Mouse (Mus musculus) splenic B cell, adult 2 months (primary cell): ENCODE measurements around the gene Pde5a.

Experiments
- DNase-seq: peaks from one replicate; pipeline ENCODE4 v3.0.0-alpha.2; 2011; ENCODE audit warnings: low read depth, low spot score
- H3K27me3 ChIP-seq: 2 replicates; pipeline ENCODE4 v1.6.1; 2012; ENCODE audit warnings: mild to moderate bottlenecking, low read length, moderate library complexity, mixed read lengths; ENCODE audit not compliant: control insufficient read depth, poor library complexity, insufficient read depth, severe bottlenecking
- H3K36me3 ChIP-seq: 2 replicates; pipeline ENCODE4 v1.6.1; 2012; ENCODE audit warnings: mild to moderate bottlenecking, low read length, moderate library complexity, mixed read lengths; ENCODE audit not compliant: control insufficient read depth, poor library complexity, insufficient read depth, severe bottlenecking

The Pde5a gene

GRCm38 (mm10) chr3:122903746-122904433 is 175.1 kb downstream of the Pde5a start:
- peak; percentile 59 for DNase-seq
- Histone ChIP-seq H3K36me3 (no peaks in the 10 kb centered on the region), H3K27me3 (no peaks in the 10 kb centered on the region)

DNA sequence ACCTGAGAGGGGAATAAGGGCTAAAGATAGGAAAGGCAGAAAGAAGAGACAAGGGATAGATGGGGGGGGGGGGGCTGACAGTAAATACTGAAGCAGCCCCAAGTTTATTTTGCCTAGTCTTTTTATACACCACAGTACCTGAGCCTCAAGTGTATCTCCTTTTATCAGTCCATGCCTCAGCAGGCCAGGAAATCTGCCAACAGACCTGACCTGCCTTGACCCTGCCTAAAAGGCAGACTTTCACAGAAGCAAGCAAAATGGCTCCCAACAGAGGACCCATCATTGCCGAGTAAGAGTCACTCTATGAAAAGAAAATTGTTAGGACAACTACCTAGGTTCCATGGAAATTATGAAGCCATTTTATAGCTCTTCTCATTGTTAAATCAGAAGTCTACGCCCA is 179.1 kb downstream of the Pde5a start:
- H3K27me3 ChIP-seq: no peaks in the 10 kb centered on the region
- no peaks in the 10 kb centered on the region for H3K36me3 ChIP-seq
- no peak for DNase-seq
